Mouse (Mus musculus) embryo, embryonic 11 days (tissue): ENCODE measurements around the gene Smug1.

Experiments
- DNase-seq: peaks from one replicate; pipeline ENCODE4 v3.0.0-alpha.2; 2015

Gene Smug1

GRCm38 (mm10) chr15:103144176-103144575, 22.7 kb downstream of the Smug1 start:
- DNase-seq: no peak

- DNase-seq: no peak
Measured at GRCm38 (mm10) chr15:103135431-103135947, 31.4 kb downstream of the Smug1 start.

DNA sequence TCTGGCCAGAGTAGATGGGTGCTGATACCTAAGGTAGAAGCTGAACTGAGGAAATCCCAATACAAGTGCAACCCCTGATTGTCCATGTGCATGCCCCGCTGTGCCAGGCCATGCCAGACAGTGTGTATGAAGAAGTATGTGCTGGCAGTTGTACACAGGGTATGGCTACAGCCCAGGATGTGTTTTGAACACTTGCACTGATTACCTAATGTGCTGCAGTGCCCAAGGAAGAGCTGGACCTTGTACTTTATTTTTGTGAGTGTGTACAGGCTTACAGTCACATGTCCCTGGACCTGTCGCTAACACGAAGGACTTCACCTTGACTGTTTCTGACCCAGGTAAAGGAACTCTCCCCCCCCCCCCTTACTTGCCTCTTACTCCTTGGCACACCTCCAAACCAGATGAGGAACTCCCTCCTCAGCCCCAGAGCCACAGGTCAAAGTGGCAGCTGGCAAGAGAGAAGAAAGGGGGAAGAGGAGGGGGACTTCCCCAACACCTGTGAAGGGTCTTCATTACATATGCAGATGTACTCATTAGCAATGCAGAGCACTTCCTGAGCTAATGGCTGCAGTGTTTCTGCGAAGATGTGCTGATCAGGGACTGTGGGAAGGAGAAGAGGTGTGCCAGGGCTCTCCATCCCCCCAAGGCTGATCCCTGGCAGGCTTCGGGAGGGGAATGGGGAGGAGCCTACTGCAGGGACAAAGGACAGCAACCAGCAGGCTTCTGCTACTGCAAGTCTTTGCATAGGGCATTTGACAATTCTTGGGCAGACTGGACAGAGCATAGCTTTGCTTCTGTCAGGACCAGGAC, 32.4 kb downstream of the Smug1 start:
- peak; percentile 46 for DNase-seq

- DNase-seq: peak; percentile 67
Measured at GRCm38 (mm10) chr15:103133761-103134160, 33.1 kb downstream of the Smug1 start.

DNA sequence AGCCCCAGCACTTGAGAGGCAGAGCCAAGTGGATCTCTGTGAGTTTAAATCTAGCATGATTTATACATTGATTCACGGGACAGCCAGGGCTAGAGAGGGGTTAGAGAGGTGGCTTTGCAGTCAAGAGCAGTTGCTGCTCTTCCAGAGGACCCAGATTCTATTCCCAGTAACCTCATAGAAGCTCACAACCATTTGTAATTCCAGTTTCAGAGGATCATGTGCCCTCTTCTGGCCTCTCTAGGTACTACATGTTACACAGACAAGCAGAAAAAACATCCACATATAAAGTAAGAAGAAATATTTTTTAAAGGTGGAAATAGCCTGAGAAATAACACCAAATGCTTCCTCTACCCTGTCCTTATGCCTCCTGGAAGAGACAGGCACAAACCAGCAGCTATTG, 36.2 kb downstream of the Smug1 start:
- no peak for DNase-seq

- DNase-seq: no peak
Measured at GRCm38 (mm10) chr15:103129289-103129688, 37.6 kb downstream of the Smug1 start.

DNA sequence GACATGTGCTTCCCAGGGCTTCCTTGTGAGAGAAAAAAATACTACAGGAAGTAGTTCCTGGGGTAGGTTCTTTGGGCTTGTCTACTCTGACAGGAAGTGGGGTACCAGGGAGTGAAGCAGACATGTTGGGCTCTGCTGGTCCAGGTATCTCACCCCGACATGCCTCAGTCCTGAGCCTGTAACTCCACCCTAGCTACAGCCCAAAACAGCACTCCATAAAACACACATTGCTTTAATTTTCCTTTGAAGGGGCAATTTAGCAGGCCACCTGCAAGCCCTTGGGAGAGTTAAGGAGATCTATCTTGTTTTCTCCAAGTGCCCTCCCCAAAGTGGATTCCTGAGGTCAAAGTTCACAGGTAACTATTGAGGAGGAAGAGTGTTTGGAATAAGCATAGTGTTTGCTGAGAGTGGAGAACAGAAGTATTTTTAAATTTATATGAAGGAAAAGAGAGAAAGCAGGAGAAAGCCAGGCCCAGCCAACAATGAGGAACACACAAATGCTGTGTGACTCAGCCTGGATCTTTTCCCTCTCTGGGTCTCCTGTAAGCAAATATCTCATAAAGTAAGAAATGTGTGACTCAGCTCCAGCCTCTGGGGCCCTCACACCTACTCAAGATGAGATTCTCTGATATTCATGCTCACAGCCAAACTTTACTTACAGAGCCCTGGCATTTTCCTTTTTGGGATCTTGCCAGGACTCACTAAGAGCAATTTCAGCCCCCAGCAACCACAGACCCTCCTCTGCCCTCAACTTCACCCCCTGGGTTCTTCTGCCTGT, 38.6 kb downstream of the Smug1 start:
- DNase-seq: no peak

- DNase-seq: no peak
Measured at GRCm38 (mm10) chr15:103125982-103126381, 40.9 kb downstream of the Smug1 start.

GRCm38 (mm10) chr15:103124254-103124653, 42.6 kb downstream of the Smug1 start:
- no peak for DNase-seq

GRCm38 (mm10) chr15:103123343-103123742, 43.5 kb downstream of the Smug1 start:
- DNase-seq: no peak

DNA sequence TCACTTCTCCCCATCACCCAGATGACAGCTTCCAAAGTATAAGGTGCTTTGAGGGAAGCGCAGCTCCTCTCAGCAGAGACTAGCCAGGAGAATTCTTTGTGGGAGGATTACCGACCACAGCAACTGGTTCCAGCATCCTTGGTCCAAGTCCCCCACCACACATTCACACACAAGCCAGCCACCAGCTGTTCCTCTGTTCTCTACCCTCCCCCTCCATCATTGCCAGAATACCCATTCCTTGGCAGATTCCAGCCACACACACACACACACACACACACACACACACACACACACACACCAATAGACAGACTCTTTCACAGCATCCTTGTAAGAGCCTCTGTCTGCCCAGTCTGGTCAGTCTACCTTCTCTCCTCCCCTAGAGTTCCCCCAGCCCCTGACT, 44.5 kb downstream of the Smug1 start:
- DNase-seq: peak; percentile 35

GRCm38 (mm10) chr15:103121416-103121815, 45.5 kb downstream of the Smug1 start:
- DNase-seq: peak; percentile 27

- DNase-seq: peak; percentile 64
Measured at GRCm38 (mm10) chr15:103120594-103120993, 46.3 kb downstream of the Smug1 start.

GRCm38 (mm10) chr15:103115726-103116125, 51.2 kb downstream of the Smug1 start:
- DNase-seq: no peak

GRCm38 (mm10) chr15:103115256-103115655, 51.6 kb downstream of the Smug1 start:
- DNase-seq: peak; percentile 73

GRCm38 (mm10) chr15:103113077-103113476, 53.8 kb downstream of the Smug1 start:
- no peak for DNase-seq

GRCm38 (mm10) chr15:103112309-103112708, 54.6 kb downstream of the Smug1 start:
- no peak for DNase-seq

DNA sequence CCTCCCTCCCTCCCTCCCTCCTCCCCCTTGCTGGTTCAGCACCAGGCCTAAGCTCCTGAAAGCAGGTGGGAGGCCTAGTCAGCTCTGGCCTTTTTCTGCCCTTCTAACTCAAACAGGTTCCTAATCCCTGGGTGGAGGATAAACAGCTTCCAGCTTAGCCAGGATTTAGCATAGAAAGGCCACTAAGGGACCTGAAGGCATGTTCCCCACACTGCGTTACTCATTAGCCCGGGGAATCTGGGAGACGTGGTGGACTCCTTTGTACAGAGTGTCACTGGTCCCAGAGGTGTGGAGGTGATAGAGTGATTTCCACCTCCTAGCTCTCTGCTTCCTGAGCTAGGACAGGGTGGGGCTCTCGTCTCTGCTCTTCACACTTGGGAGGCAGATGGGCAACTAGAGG, 57.0 kb downstream of the Smug1 start:
- DNase-seq: no peak

- no peak for DNase-seq
Measured at GRCm38 (mm10) chr15:103108066-103108676, 58.7 kb downstream of the Smug1 start.

GRCm38 (mm10) chr15:103106201-103106600, 60.7 kb downstream of the Smug1 start:
- DNase-seq: peak; percentile 44
